Comparison of ENCODE assay signal across 9 mouse cellular contexts in the genomic region with DNA sequence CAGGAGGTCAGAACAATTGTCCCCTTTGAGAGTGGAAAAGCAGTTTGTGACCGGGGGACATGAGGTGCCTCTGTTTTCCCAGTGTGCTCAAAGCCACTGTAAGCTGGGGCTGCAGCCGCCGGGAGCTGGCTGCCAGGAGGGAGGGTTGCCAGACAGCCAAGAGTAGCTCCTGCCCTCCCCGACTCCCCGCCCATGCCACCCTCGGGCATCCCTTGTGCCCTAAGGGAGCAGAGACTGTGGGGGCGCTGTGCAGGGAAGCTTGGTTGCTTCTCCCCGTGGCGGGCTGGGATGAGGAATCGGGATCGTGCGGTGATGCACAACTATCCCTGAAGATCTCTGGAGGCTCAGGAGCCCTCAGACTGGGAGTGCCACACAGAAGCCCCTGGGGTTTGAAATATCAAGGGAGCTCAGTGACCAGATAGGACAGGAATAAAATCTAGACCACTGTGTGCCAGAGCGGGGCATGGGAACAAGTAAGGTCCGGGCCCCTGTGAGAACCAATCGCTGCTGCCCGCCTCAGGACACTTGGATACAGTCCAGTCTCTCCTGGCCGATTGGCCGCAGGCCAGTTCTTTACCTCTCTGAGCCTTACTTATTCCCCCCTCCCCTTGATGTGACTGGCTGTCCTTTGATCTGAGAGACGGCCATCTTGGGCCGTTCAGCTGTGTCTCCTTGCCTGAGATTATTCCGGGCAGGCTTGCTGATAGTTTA. TPM values are rescaled to one million over a fixed set of nuclear protein-coding genes. Genes with fewer than 3 reads are reported as not detected.
DNase-seq lines count a peak whose midpoint lies in the region; ATAC-seq and TF ChIP-seq lines count a peak whose summit lies in the region.
"Had no signal": no experiment of that assay in that cellular context is flagged by ENCODE, and none has a peak within 500 bp of the region (broad histone marks: within the 10 kb centered on the region; RNA-seq: fewer than 3 reads in every experiment).

No protein-coding gene starts in this region.

- H3K27ac ChIP-seq in lung, postnatal 0 days (ENCODE audit: low read length) = no peak overlapping the region
- H3K27ac ChIP-seq: midbrain, embryonic 12.5 days had no signal

- H3K9ac ChIP-seq in lung, postnatal 0 days (replicated peaks; ENCODE audit: low read depth) = no peak overlapping the region
- H3K9ac ChIP-seq: midbrain, embryonic 12.5 days had no signal

- no peak for TF ChIP-seq POLR2A in lung, adult 2 months (IDR thresholded peaks at IDR 0.05; ENCODE audit: borderline replicate concordance, extremely low read depth, low read depth, low read length)

- H3K4me2 ChIP-seq in lung, postnatal 0 days (replicated peaks; ENCODE audit: low read depth, low read length) = no peak overlapping the region
- H3K4me2 ChIP-seq: midbrain, embryonic 12.5 days had no signal

- TF ChIP-seq CTCF in lung, postnatal 0 days (IDR thresholded peaks at IDR 0.05) = peak; percentile 25; the same call in 1 of the 2 replicates
- no peak for TF ChIP-seq CTCF in lung, adult 2 months (IDR thresholded peaks at IDR 0.05; ENCODE audit: insufficient read depth, low read length)

- no peaks in the 10 kb centered on the region for H3K4me1 ChIP-seq in lung, postnatal 0 days (ENCODE audit: insufficient read depth, low read depth, low read length)
- no peaks in the 10 kb centered on the region for H3K4me1 ChIP-seq in lung, adult 2 months (ENCODE audit: control insufficient read depth, insufficient read depth, low read length)
- H3K4me1 ChIP-seq: midbrain, embryonic 12.5 days had no signal

- H3K4me3 ChIP-seq in lung, postnatal 0 days (ENCODE audit: low read depth, low read length) = no peak overlapping the region
- no peak overlapping the region for H3K4me3 ChIP-seq in lung, adult 2 months (replicated peaks; ENCODE audit: extremely low read depth, low read depth, low read length)
- H3K4me3 ChIP-seq: midbrain, embryonic 12.5 days had no signal

- no peak for TF ChIP-seq EP300 in lung, postnatal 0 days (IDR thresholded peaks at IDR 0.05)

- DNase-seq in adrenal gland, postnatal 10 days = peak; percentile 73
- DNase-seq in adrenal gland, adult 8-10 months = no peak
- DNase-seq in lung, postnatal 0 days (ENCODE audit: low spot score) = no peak
- DNase-seq in lung, adult 2 months = no peak
- peak; percentile 62 for DNase-seq in gastrocnemius, postnatal 25 days
- peak; percentile 46 to 70 for DNase-seq in kidney, postnatal 36 days
- no peak for DNase-seq in liver

- WGBS in lung, postnatal 0 days = 31% methylated on average over 21 of the region's 21 CpGs
- 37% methylated on average over 21 of the region's 21 CpGs for WGBS in lung, adult 2 months

- no peaks in the 10 kb centered on the region for H3K36me3 ChIP-seq in lung, postnatal 0 days (ENCODE audit: insufficient read depth, low read length)
- H3K36me3 ChIP-seq: midbrain, embryonic 12.5 days had no signal

- ATAC-seq in lung, postnatal 0 days = no peak
- ATAC-seq in CD4-positive, CD25-positive, alpha-beta regulatory T cell, adult 4 months = no peak

- H3K9me3 ChIP-seq in lung, postnatal 0 days (ENCODE audit: low read length) = no peaks in the 10 kb centered on the region
- H3K9me3 ChIP-seq: midbrain, embryonic 12.5 days had no signal

- H3K27me3 ChIP-seq in lung, postnatal 0 days (replicated peaks; ENCODE audit: insufficient read depth, low read length) = no peaks in the 10 kb centered on the region

RNA-seq across cellular contexts. Expression of a gene that starts 45.5 kb away (rescaled TPM):
- total RNA-seq in adrenal gland, postnatal 10 days (2021) = 10 to 100 TPM; 14.9 to 18.5 TPM
- 10 to 100 TPM; 11.8 to 73.3 (median 21.2) TPM for total RNA-seq in adrenal gland, adult 8-10 months (2022)
- 0.10 TPM in 1 of 2 replicates, not detected in the other for polyA plus RNA-seq in lung, postnatal 0 days (2015; fragmentation: Nextera tagmentation; extraction: Ambion mirVana)
- 5.3 and 7.5 TPM in 2 replicates for polyA plus RNA-seq in lung, adult 2 months (2012; rRNA removed)
- total RNA-seq in gastrocnemius, postnatal 25 days (2021) = 10 to 100 TPM; 47.8 to 57.9 TPM
- polyA plus RNA-seq in CD4-positive, CD25-positive, alpha-beta regulatory T cell, adult 4 months (2017; shearing (Covaris generic)) = not detected
- polyA plus RNA-seq: midbrain, embryonic 12.5 days had no signal

RNA-seq across cellular contexts. Expression of a gene that starts 50.7 kb away (rescaled TPM):
- 10 to 100 TPM; 38.5 to 44.6 TPM for total RNA-seq in adrenal gland, postnatal 10 days (2021)
- 10 to 100 TPM; 40.3 to 48.6 (median 47.0) TPM for total RNA-seq in adrenal gland, adult 8-10 months (2022)
- 57.8 and 60.2 TPM in 2 replicates for polyA plus RNA-seq in lung, postnatal 0 days (2015; fragmentation: Nextera tagmentation; extraction: Ambion mirVana)
- 21.8 and 21.9 TPM in 2 replicates for polyA plus RNA-seq in lung, adult 2 months (2012; rRNA removed)
- total RNA-seq in gastrocnemius, postnatal 25 days (2021) = 10 to 100 TPM; 14.4 to 19.3 TPM
- polyA plus RNA-seq in CD4-positive, CD25-positive, alpha-beta regulatory T cell, adult 4 months (2017; shearing (Covaris generic)) = 10 to 100 TPM; 63.8 to 72.5 TPM

RNA-seq across cellular contexts. Expression of a gene that starts 51.4 kb away (rescaled TPM):
- 100 to 1,000 TPM in 1 of 2 experiments, 10 to 100 TPM in 1; 34.3 to 233 TPM for total RNA-seq in adrenal gland, postnatal 10 days (2021)
- 1 to 10 TPM in 1 of 4 experiments, under 1 TPM in 1, not detected in 2; 0.96 to 4.0 TPM for total RNA-seq in adrenal gland, adult 8-10 months (2022)
- polyA plus RNA-seq in lung, postnatal 0 days (2015; fragmentation: Nextera tagmentation; extraction: Ambion mirVana) = 0.84 and 1.1 TPM in 2 replicates
- 88.1 and 320 TPM in 2 replicates for polyA plus RNA-seq in lung, adult 2 months (2012; rRNA removed)
- 1,000 to 10,000 TPM; 2,592 to 3,528 TPM for total RNA-seq in gastrocnemius, postnatal 25 days (2021)
- polyA plus RNA-seq in CD4-positive, CD25-positive, alpha-beta regulatory T cell, adult 4 months (2017; shearing (Covaris generic)) = not detected
- polyA plus RNA-seq: midbrain, embryonic 12.5 days had no signal

Comparison
In these comparisons a context has a peak if more than half of its experiments do, and no peak if none do; other contexts are left out.
1. DNase-seq: peak in adrenal gland, postnatal 10 days (single experiment), gastrocnemius, postnatal 25 days (single experiment) and kidney, postnatal 36 days (2 of 2); none in adrenal gland, adult 8-10 months (single experiment), lung, postnatal 0 days (single experiment), lung, adult 2 months (single experiment) and liver (single experiment).
2. RNA of a gene that starts 51.4 kb away (total RNA-seq): 2,592 to 3,528 TPM in gastrocnemius, postnatal 25 days; 34.3 to 233 TPM in adrenal gland, postnatal 10 days and 0.96 to 4.0 TPM in adrenal gland, adult 8-10 months; every median in the first group is over 10 times any median in the second.